Mouse (Mus musculus) heart, embryonic 14.5 days (tissue): ENCODE data around the gene Lrp2. TPM values are rescaled to one million over a fixed set of nuclear protein-coding genes. Genes with fewer than 3 reads are reported as not detected.

Experiments
- ATAC-seq: fragments of 200-750 bp; cut with Nextera tagmentation; 2 replicates; pipeline ENCODE4 v1.8.0; 2017; ENCODE audit warnings: low read depth, moderate TSS enrichment; ENCODE audit not compliant: insufficient number of reproducible peaks, insufficient read depth, low FRiP score
- H3K27ac ChIP-seq, 2 experiments: fragments of 200-500 bp in 1 of 2; fragments of 300-500 bp in 1 of 2; sonication (generic) in 1 of 2; replicated peaks in 1 of 2; 2 replicates each; pipeline ENCODE4 v1.5.1; 2012 to 2014; ENCODE audit warnings: low read depth in 2 of 2, low read length in 2 of 2, control low read depth in 1 of 2, mild to moderate bottlenecking in 1 of 2, mixed read lengths in 1 of 2; ENCODE audit not compliant: control insufficient read depth in 1 of 2, insufficient read depth in 1 of 2
- H3K27me3 ChIP-seq: fragments of 300-500 bp; sonication (generic); 2 replicates; pipeline ENCODE4 v1.6.1; 2014; ENCODE audit warnings: mild to moderate bottlenecking, low read length, control low read depth; ENCODE audit not compliant: control insufficient read depth, insufficient read depth
- H3K36me3 ChIP-seq: fragments of 300-500 bp; sonication (generic); 2 replicates; pipeline ENCODE4 v1.6.1; 2014; ENCODE audit warnings: mild to moderate bottlenecking, control low read depth, low read length, mixed read lengths; ENCODE audit not compliant: control insufficient read depth, insufficient read depth
- H3K4me1 ChIP-seq, 2 experiments: fragments of 200-500 bp in 1 of 2; fragments of 300-500 bp in 1 of 2; sonication (generic) in 1 of 2; 2 replicates each; pipeline ENCODE4 v1.6.1; 2012 to 2014; ENCODE audit warnings: low read length in 2 of 2, control low read depth in 1 of 2, mixed read lengths in 1 of 2; ENCODE audit not compliant: control insufficient read depth in 2 of 2, insufficient read depth in 2 of 2
- H3K4me2 ChIP-seq: fragments of 300-500 bp; sonication (generic); 2 replicates; pipeline ENCODE4 v1.6.1; 2014; ENCODE audit warnings: mild to moderate bottlenecking, low read length
- H3K4me3 ChIP-seq, 2 experiments: fragments of 200-500 bp in 1 of 2; fragments of 300-500 bp in 1 of 2; sonication (generic) in 1 of 2; 2 replicates each; pipeline ENCODE4 v1.5.1; 2012 to 2014; ENCODE audit warnings: low read length in 2 of 2, mild to moderate bottlenecking in 2 of 2, control low read depth in 1 of 2, low read depth in 1 of 2, moderate library complexity in 1 of 2; ENCODE audit not compliant: control insufficient read depth in 1 of 2, insufficient read depth in 1 of 2
- H3K9ac ChIP-seq: fragments of 300-500 bp; sonication (generic); 2 replicates; pipeline ENCODE4 v1.6.1; 2014; ENCODE audit warnings: mild to moderate bottlenecking, low read length
- H3K9me3 ChIP-seq: fragments of 300-500 bp; sonication (generic); 2 replicates; pipeline ENCODE4 v1.6.1; 2016; ENCODE audit warnings: low read length, control low read depth; ENCODE audit not compliant: control insufficient read depth
- WGBS: fragments of 180-500 bp; shearing (Covaris S2); extraction: QIAGEN DNeasy Blood & Tissue Kit; methylation state at CpG from one replicate; pipeline ENCODE4 v1.1.7; 2014; 5-methylcytosine and 5-hydroxymethylcytosine counted together
- polyA plus RNA-seq: library from polyadenylated mRNA; unstranded; fragments of >200 nt; fragmentation: Nextera tagmentation; extraction: Ambion mirVana; gene quantifications from 2 replicates; pipeline ENCODE4 v1.2.1, GENCODE M21; 2014

Lrp2 gene
- polyA plus RNA-seq, 1 experiment from 2014 or later, result 1.00 TPM

DNA sequence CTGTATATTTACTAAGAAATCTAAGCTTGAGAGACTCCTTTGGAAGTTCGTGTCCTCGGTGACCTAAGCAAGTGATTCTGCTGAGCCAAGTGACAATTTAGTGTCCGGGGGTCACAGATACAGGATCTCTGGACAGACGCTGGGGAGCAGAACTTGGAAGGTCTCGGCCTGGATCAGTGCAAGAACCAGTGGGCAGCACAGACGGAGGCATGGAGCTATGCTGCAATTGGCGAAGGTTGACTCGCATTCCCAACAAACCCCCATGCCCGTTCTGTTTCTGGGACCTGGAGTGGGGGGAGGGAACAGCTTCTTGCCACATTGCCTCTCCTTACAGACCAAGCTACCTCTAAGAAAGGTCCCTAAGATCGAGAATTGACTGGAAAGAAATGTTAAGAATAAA lies 158.7 kb downstream of the Lrp2 start:
- no peak for ATAC-seq
- H3K9me3 ChIP-seq, result no peaks in the 10 kb centered on the region
- H3K9ac ChIP-seq, result no peak overlapping the region
- H3K4me1 ChIP-seq, result no peaks in the 10 kb centered on the region
- H3K4me2 ChIP-seq, result no peak overlapping the region
- no peaks in the 10 kb centered on the region for H3K27me3 ChIP-seq
- H3K36me3 ChIP-seq, result no peaks in the 10 kb centered on the region
- no peak overlapping the region for H3K4me3 ChIP-seq
- H3K27ac ChIP-seq, result no peak overlapping the region
- 80% methylated on average over 10 of the region's 10 CpGs for WGBS

DNA sequence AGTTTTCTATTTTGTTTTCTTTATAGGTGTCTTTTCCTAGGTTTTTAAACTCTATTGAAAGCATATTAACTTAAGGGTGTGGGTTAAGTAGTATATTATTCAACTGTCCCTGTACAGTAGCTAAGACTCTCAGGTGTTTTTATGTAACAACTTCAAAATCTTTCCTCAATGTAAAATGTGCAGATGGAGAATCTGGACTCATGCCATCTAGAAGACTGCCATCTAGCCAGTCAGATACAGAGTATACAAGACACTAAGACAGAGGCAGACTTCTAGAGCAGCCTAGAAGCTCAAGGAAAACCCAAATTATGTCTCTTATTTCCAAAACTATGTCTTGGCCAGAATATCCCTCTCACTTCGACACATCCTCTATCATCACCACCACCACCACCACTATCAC lies 159.8 kb downstream of the Lrp2 start:
- Histone ChIP-seq H3K9me3 (no peaks in the 10 kb centered on the region), H3K4me3 (no peak overlapping the region), H3K27ac (no peak overlapping the region), H3K9ac (no peak overlapping the region), H3K36me3 (no peaks in the 10 kb centered on the region), H3K4me2 (no peak overlapping the region), H3K27me3 (no peaks in the 10 kb centered on the region), H3K4me1 (no peaks in the 10 kb centered on the region)
- 76% methylated on average over 1 of the region's 1 CpGs for WGBS
- no peak for ATAC-seq

DNA sequence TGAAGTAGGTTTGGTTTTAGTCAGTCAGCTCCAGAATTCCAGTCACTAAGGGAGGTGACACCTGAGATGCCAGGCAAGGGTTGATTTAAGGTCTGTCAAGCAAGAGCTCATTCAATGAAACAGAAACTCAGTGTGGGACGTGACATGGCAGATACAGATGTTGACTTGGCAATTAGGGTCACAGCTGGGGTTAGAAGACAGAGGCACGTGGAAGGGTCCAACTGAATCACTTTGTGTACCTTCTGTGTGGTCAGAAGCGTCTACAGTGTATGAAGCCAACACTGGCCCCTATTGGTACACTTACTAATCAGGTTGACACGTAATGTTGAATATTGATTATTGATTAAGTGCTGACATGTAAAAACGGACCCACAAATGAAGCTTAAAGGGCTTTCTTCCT lies 161.0 kb downstream of the Lrp2 start:
- Histone ChIP-seq H3K4me1 (no peaks in the 10 kb centered on the region), H3K36me3 (no peaks in the 10 kb centered on the region), H3K4me3 (no peak overlapping the region), H3K4me2 (no peak overlapping the region), H3K9ac (no peak overlapping the region), H3K27me3 (no peaks in the 10 kb centered on the region), H3K27ac (no peak overlapping the region), H3K9me3 (no peaks in the 10 kb centered on the region)
- ATAC-seq, result no peak
- 67% methylated on average over 5 of the region's 5 CpGs for WGBS

DNA sequence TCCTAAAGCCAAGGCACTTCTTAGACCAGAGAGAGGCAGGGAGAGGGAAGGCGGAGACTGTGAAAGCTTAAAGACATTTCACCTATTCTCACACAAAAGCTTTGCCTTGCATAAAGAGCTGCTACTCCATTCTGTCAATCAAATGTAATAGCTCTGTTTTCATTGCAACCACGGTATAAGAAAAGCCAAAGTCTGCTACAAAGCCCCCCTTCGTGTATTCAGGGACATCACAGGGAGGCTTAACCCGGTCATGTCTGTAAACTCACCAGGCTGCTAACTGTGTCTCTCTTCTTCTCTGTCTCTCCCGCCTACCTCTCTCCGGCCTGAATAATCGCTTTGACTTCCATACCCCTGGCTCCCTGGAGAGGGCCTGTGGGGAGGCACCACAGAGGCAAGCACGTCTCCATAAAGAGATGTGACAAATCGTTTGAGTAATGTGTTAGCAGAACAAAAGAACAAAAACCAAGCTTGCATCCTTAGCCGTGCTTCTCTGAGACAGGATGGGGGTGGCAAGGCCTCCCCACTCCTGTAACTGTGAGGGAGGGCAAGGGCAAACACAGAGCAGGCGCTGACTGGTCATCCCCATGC lies 167.5 kb downstream of the Lrp2 start:
- H3K27me3 ChIP-seq, result no peaks in the 10 kb centered on the region
- no peaks in the 10 kb centered on the region for H3K9me3 ChIP-seq
- H3K36me3 ChIP-seq, result no peaks in the 10 kb centered on the region
- no peak overlapping the region for H3K27ac ChIP-seq
- no peak overlapping the region for H3K4me2 ChIP-seq
- H3K9ac ChIP-seq, result no peak overlapping the region
- WGBS, result 25% methylated on average over 11 of the region's 11 CpGs
- H3K4me3 ChIP-seq, result no peak overlapping the region
- ATAC-seq, result no peak
- H3K4me1 ChIP-seq, result peaks cover 2 to 6% of the 10 kb centered on the region in 2 experiments; a peak in 1 of 4 replicates

DNA sequence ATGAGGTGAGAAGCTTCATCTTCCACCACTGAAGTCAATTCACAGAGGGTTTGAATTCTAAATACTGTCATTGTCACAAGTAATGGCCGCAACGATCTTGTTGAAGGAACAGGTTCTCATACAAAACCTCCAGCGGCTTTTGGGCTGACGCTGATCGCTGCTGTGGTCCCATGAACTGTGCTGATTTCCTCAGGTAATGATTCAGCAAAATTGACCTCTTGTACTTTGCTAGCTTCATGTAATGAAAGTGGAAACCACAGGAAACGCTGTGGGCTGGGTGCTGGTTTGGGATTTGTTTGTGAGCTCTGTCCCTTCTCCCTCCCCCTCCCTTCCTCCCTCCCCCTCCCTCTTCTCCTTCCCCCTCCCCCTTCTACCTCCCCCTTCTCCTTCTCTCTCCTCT lies 170.8 kb downstream of the Lrp2 start:
- Histone ChIP-seq H3K9ac (no peak overlapping the region), H3K4me3 (no peak overlapping the region), H3K27ac (no peak overlapping the region), H3K4me2 (no peak overlapping the region), H3K4me1 (peaks cover 2 to 6% of the 10 kb centered on the region in 2 experiments; a peak in 1 of 4 replicates), H3K36me3 (no peaks in the 10 kb centered on the region), H3K27me3 (no peaks in the 10 kb centered on the region), H3K9me3 (no peaks in the 10 kb centered on the region)
- WGBS, result 76% methylated on average over 6 of the region's 6 CpGs
- no peak for ATAC-seq

DNA sequence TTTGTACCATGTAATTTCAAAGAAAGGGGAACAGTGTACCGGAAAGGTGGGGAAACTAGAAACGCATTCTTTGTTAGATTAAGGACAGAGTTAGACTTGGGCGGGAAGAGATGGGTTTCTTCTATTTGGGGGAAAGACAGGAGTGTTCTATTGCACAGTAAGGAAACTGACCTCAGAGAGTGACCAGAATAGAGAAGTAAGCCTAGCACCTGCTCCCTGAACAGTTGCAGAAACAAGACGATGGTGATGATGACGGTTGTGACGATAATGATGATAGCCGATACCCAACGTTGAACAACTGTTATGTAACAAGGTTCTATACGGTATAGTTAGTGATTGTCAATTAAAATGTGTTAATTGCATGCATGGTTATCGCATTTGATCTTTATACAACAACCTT lies 171.3 kb downstream of the Lrp2 start:
- H3K9me3 ChIP-seq, result no peaks in the 10 kb centered on the region
- no peak overlapping the region for H3K27ac ChIP-seq
- no peak overlapping the region for H3K9ac ChIP-seq
- H3K4me1 ChIP-seq, result peaks cover 2 to 6% of the 10 kb centered on the region in 2 experiments; a peak in 1 of 4 replicates
- 89% methylated on average over 10 of the region's 10 CpGs for WGBS
- H3K4me3 ChIP-seq, result no peak overlapping the region
- no peaks in the 10 kb centered on the region for H3K27me3 ChIP-seq
- no peaks in the 10 kb centered on the region for H3K36me3 ChIP-seq
- no peak overlapping the region for H3K4me2 ChIP-seq
- ATAC-seq, result no peak

DNA sequence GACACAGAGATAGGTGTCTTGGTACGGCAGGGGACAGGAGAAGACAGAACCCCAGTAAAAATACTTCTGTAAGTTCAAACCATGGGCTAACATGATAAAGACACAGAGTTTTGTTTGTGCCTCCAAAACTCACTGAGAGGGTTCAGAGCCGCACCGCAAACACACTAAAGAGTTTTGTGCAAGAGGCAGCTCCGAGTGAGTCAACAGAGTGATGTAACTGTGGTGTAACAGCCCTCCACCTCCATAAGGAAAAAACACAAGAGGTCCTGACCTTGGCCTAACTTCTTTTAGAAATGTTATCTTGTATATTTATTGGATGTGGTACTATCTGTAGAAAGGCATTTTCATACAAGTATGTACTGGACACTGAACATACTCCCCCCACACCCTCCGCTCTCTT lies 180.2 kb downstream of the Lrp2 start:
- H3K9ac ChIP-seq, result no peak overlapping the region
- H3K4me2 ChIP-seq, result no peak overlapping the region
- no peaks in the 10 kb centered on the region for H3K36me3 ChIP-seq
- no peak overlapping the region for H3K4me3 ChIP-seq
- ATAC-seq, result no peak
- no peaks in the 10 kb centered on the region for H3K9me3 ChIP-seq
- WGBS, result 92% methylated on average over 5 of the region's 5 CpGs
- H3K4me1 ChIP-seq, result 0 out of 4 replicates have a peak, but pooled peaks cover 2 to 5% of the 10 kb centered on the region in 2 experiments
- H3K27ac ChIP-seq, result no peak overlapping the region
- no peaks in the 10 kb centered on the region; the same call in 1 of the 2 replicates for H3K27me3 ChIP-seq

DNA sequence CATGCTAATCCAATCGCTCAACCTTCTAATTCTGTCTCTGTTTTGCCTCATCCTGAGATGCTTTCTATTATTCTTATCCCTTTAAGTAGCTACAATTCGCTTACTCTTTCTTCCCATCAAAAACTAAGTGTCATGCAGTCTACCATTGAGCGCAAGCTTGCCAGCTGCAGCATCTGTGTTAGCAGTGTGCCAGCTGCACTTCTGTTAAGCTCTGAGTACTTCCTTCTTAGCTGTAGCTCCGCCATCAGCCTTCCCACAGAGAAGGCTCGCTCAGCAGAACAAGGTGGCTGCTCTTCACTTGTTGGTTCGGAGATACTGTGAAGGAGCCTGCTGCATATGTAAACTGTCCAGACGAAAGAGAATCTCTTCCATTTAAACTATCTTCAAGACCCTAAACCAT lies 183.6 kb downstream of the Lrp2 start:
- H3K9me3 ChIP-seq, result no peaks in the 10 kb centered on the region
- no peak overlapping the region for H3K27ac ChIP-seq
- no peaks in the 10 kb centered on the region for H3K36me3 ChIP-seq
- no peak for ATAC-seq
- H3K4me1 ChIP-seq, result 0 out of 4 replicates have a peak, but pooled peaks cover 2 to 5% of the 10 kb centered on the region in 2 experiments
- H3K27me3 ChIP-seq, result no peaks in the 10 kb centered on the region; the same call in 1 of the 2 replicates
- H3K9ac ChIP-seq, result no peak overlapping the region
- WGBS, result 79% methylated on average over 7 of the region's 7 CpGs
- no peak overlapping the region for H3K4me2 ChIP-seq
- no peak overlapping the region for H3K4me3 ChIP-seq
